Mouse (Mus musculus) lung, postnatal 0 days (tissue): Measurements from ENCODE around the gene Scn4a. TPM values are rescaled to one million over a fixed set of nuclear protein-coding genes. Genes with fewer than 3 reads are reported as not detected.

Experiments used
- ATAC-seq: fragments of 200-750 bp; cut with Nextera tagmentation; 2 replicates; pipeline ENCODE4 v1.8.0; 2017; ENCODE audit warnings: moderate library complexity
- DNase-seq: peaks from one replicate; pipeline ENCODE4 v3.0.0-alpha.2; 2016; ENCODE audit warnings: low spot score
- H3K27ac ChIP-seq: fragments of 300-500 bp; sonication (generic); 2 replicates; pipeline ENCODE4 v1.5.1; 2014; ENCODE audit warnings: antibody characterized with exemption, mild to moderate bottlenecking, low read length, mixed read lengths
- H3K27me3 ChIP-seq: fragments of 300-500 bp; sonication (generic); replicated peaks from 2 replicates; pipeline ENCODE4 v1.6.1; 2014; ENCODE audit warnings: low read length, mixed read lengths; ENCODE audit not compliant: insufficient read depth
- H3K36me3 ChIP-seq: fragments of 300-500 bp; sonication (generic); 2 replicates; pipeline ENCODE4 v1.6.1; 2014; ENCODE audit warnings: low read length, mixed read lengths; ENCODE audit not compliant: insufficient read depth
- H3K4me1 ChIP-seq: fragments of 300-500 bp; sonication (generic); 2 replicates; pipeline ENCODE4 v1.6.1; 2014; ENCODE audit warnings: antibody characterized with exemption, low read depth, low read length, mixed read lengths; ENCODE audit not compliant: insufficient read depth
- H3K4me2 ChIP-seq: fragments of 300-500 bp; sonication (generic); replicated peaks from 2 replicates; pipeline ENCODE4 v1.6.1; 2014; ENCODE audit warnings: low read depth, mild to moderate bottlenecking, low read length, moderate library complexity, mixed read lengths
- H3K4me3 ChIP-seq: fragments of 300-500 bp; sonication (generic); 2 replicates; pipeline ENCODE4 v1.5.1; 2014; ENCODE audit warnings: low read depth, low read length
- H3K9ac ChIP-seq: fragments of 300-500 bp; sonication (generic); replicated peaks from 2 replicates; pipeline ENCODE4 v1.6.1; 2014; ENCODE audit warnings: low read depth, mild to moderate bottlenecking
- H3K9me3 ChIP-seq: fragments of 300-500 bp; sonication (generic); 2 replicates; pipeline ENCODE4 v1.6.1; 2016; ENCODE audit warnings: low read length, mixed read lengths
- CTCF ChIP-seq: IDR thresholded peaks from 2 replicates; pipeline ENCODE4 v1.5.1; 2016; ENCODE audit warnings: antibody characterized with exemption, mild to moderate bottlenecking
- EP300 ChIP-seq: IDR thresholded peaks from 2 replicates; pipeline ENCODE4 v1.6.1; 2016; ENCODE audit warnings: antibody characterized with exemption, mild to moderate bottlenecking, control low read depth
- WGBS: fragments of 180-500 bp; shearing (Covaris S2); extraction: QIAGEN DNeasy Blood & Tissue Kit; methylation state at CpG from one replicate; pipeline ENCODE4 v1.1.7; 2014; 5-methylcytosine and 5-hydroxymethylcytosine counted together
- polyA plus RNA-seq: library from polyadenylated mRNA; unstranded; fragments of >200 nt; fragmentation: Nextera tagmentation; extraction: Ambion mirVana; gene quantifications from 2 replicates; pipeline ENCODE4 v1.2.1, GENCODE M21; 2015

Gene Scn4a
- polyA plus RNA-seq, 1 experiment from 2014 or later: 0.04 TPM

DNA sequence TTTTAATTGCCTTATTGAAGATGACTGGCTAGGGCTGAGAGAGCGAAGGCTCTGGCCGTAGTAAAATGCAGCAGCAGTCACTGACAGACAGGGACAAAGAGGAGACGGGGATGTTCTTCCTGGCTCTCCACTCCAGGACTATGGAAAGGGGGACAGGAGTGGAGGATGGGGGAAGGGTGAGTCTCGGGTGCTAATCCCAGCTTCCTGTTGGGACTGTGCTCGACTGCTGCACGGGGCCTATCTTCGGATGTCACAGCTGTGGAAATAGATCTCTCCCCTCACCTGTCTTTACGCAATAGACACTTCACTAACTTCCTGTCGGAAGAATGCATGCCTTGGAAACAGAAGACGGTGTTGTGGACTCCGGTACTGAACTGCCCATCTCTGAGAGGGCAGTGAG lies 20.9 kb upstream of the Scn4a start:
- H3K9ac ChIP-seq: 0 out of 2 replicates have a peak overlapping the region, but pooled peaks have one; percentile 8

DNA sequence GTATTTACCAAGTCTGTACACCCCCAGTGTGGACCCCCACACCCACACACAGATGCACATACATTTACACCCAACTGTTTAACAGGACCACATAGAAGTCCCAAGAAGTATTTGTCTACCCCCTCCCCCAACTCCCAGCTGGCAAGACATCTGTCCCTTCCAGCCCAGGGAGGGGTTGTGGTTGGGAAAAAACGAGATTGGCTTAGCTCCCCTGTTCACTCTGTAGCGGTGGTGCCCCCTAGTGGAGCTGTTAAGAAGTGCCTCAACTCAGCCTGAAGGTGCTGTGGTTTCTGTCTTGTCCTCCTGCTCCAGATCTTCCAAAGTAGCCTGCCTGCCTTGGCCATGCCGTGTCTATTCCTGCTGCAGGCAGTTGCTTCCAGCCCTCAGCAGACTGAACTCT lies 13.2 kb upstream of the Scn4a start:
- ATAC-seq: peak; percentile 59
- TF ChIP-seq CTCF (peak; percentile 96), EP300 (no peak)
- peak; percentile 87 for DNase-seq
- H3K27ac ChIP-seq: no peak overlapping the region
- H3K36me3 ChIP-seq: no peaks in the 10 kb centered on the region
- H3K9me3 ChIP-seq: no peaks in the 10 kb centered on the region
- H3K4me1 ChIP-seq: peaks cover 13% of the 10 kb centered on the region
- no peak overlapping the region for H3K4me2 ChIP-seq
- H3K27me3 ChIP-seq: no peaks in the 10 kb centered on the region
- no peak overlapping the region for H3K9ac ChIP-seq
- H3K4me3 ChIP-seq: no peak overlapping the region
- 5% methylated on average over 3 of the region's 3 CpGs for WGBS

More for the DNA sequence above, 20.9 kb upstream of the Scn4a start:
- TF ChIP-seq CTCF: no peak
- no peak for TF ChIP-seq EP300
- Histone ChIP-seq H3K27me3 (no peaks in the 10 kb centered on the region), H3K4me2 (no peak overlapping the region), H3K4me3 (no peak overlapping the region), H3K27ac (no peak overlapping the region), H3K9me3 (no peaks in the 10 kb centered on the region), H3K36me3 (no peaks in the 10 kb centered on the region; the same call in 1 of the 2 replicates), H3K4me1 (0 out of 2 replicates have a peak, but pooled peaks cover 3% of the 10 kb centered on the region)
- WGBS: 22% methylated on average over 11 of the region's 11 CpGs
- DNase-seq (no peak), ATAC-seq (peak; percentile 49)

DNA sequence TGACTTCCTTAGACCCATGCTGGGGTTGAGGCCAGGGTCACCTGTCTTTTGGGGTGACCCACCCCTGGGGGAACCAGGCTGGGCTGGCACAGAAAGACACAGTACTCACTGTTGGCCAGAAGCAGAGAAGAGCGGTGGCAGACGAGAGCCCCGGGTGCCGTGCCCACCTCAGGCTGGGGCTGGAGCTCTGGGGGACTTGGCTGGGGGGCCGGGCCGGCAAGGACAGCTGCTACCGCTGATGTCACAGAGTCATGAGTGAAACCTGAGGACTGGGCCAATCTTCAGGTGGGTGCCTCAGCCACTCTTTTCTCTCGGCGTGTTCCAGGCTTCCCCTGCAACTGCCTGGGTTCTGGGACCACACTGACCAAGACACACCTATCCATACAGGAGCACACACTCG lies 12.3 kb upstream of the Scn4a start, which contains the start of gene Prr29:
TSS of gene Prr29 (plus strand) at position 107 of the 400 bp plus-strand sequence.
- H3K4me1 ChIP-seq: peaks cover 13% of the 10 kb centered on the region
- H3K36me3 ChIP-seq: no peaks in the 10 kb centered on the region
- H3K4me3 ChIP-seq: no peak within 1 kb of the TSS
- peak within 1 kb of the TSS; percentile 54 for H3K27ac ChIP-seq
- ATAC-seq: no peak
- 48% methylated on average over 10 of the region's 10 CpGs for WGBS
- DNase-seq: no peak
- H3K9me3 ChIP-seq: no peaks in the 10 kb centered on the region
- H3K27me3 ChIP-seq: no peaks in the 10 kb centered on the region
- H3K4me2 ChIP-seq: peak within 1 kb of the TSS; percentile 28; the same call in 1 of the 2 replicates
- no peak for TF ChIP-seq CTCF
- no peak for TF ChIP-seq EP300
- no peak within 1 kb of the TSS for H3K9ac ChIP-seq

DNA sequence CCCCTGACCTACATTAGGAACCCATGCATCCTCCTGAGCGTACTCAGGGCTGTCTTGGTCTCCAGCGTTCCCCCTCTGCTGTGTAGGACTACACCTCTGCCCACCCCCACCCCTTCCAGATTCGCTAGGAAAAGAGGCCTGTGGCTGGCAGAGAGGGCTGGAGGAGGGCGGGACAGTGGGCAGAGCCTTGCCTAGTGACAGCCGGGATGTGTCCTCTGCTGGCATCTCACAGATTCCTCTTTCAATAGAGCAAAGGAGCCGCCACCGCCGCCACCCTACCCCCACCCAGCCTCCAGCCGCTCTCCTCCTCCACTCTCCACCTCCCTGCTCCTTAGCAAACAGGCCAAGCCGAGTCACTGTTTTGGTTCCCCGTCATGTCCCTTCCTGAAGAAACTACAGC lies 11.6 kb upstream of the Scn4a start:
- TF ChIP-seq CTCF (no peak), EP300 (no peak)
- Histone ChIP-seq H3K27me3 (no peaks in the 10 kb centered on the region), H3K27ac (peak overlapping the region; percentile 54), H3K4me3 (no peak overlapping the region), H3K36me3 (no peaks in the 10 kb centered on the region), H3K9ac (no peak overlapping the region), H3K4me2 (peak overlapping the region; percentile 28; the same call in 1 of the 2 replicates), H3K4me1 (peaks cover 13% of the 10 kb centered on the region), H3K9me3 (no peaks in the 10 kb centered on the region)
- WGBS: 6% methylated on average over 8 of the region's 11 CpGs
- peak; percentile 71 for DNase-seq
- peak; percentile 81 for ATAC-seq

DNA sequence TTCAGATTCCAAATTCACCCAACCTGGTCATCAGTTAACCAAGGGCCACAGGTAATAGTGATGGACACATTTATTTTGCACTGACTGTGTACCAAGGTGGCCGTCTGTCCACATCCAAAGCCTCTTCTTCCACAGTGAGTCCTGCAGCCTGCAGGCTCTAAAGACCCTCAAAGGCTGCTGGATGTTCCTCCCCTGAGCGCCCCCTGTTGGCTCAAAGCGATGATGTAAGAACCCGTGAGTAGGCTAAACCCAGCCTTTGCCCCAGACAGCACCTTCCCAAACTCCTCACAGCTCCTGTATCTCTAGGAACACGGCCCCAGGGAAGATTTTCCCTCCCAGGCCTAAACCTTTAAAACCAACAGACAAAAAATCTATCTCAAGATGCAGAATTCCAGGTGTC lies 6.3 kb upstream of the Scn4a start:
- TF ChIP-seq EP300 (no peak), CTCF (peak; percentile 58)
- no peak overlapping the region for H3K27ac ChIP-seq
- no peaks in the 10 kb centered on the region for H3K27me3 ChIP-seq
- H3K4me1 ChIP-seq: no peaks in the 10 kb centered on the region
- no peak for DNase-seq
- H3K4me2 ChIP-seq: no peak overlapping the region
- no peak overlapping the region for H3K9ac ChIP-seq
- H3K9me3 ChIP-seq: no peaks in the 10 kb centered on the region
- no peak overlapping the region for H3K4me3 ChIP-seq
- ATAC-seq: no peak
- 32% methylated on average over 5 of the region's 5 CpGs for WGBS
- no peaks in the 10 kb centered on the region for H3K36me3 ChIP-seq

DNA sequence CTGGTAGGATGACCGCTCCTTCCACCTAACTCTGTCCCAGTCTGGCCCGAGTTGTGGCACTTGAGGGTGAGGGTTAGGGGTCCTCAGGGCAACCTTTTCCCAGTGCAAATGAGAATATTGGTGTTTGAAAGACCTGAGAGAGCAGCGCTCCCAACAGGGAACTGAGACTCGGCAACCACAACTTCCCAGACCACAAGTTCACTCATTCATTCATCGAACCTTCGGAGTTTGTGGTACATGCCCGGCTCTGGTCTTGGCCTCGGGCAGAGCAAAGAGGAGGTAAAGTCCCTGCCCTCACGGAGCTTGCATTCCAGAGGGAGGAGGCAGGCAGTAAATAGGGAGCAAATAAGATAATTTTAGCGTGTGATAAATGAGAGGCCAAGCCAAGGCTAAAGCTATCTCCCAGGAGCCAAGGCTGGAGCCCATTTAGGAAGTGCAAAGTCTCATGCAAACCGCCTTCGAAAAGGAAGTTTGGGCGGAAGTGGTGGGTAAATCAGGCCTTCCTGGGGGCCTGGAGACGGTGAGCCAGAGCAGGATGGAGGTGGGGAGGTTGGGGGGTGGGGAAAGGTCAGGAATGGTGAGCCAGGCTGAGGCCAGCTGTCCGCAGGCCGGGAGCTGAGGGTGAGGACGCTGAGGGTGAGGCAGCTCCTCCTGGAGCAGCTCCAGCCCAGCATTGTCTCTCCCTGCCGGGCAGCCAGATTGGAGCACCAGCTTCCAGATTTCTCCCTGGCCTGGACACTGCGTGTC lies 2.5 kb upstream of the Scn4a start:
- no peaks in the 10 kb centered on the region for H3K36me3 ChIP-seq
- peak; percentile 71 for ATAC-seq
- H3K9me3 ChIP-seq: no peaks in the 10 kb centered on the region
- peak; percentile 12 for DNase-seq
- TF ChIP-seq CTCF (no peak), EP300 (no peak)
- no peak overlapping the region for H3K27ac ChIP-seq
- no peak overlapping the region for H3K4me3 ChIP-seq
- no peak overlapping the region for H3K9ac ChIP-seq
- no peaks in the 10 kb centered on the region for H3K4me1 ChIP-seq
- 42% methylated on average over 19 of the region's 19 CpGs for WGBS
- H3K4me2 ChIP-seq: no peak overlapping the region
- H3K27me3 ChIP-seq: no peaks in the 10 kb centered on the region
